Mouse (Mus musculus) MEL (cell line): ENCODE results near the gene Rest. TPM values are rescaled to one million over a fixed set of nuclear protein-coding genes. Genes with fewer than 3 reads are reported as not detected.

Experiments
- DNase-seq: peaks from one replicate; pipeline ENCODE4 v3.0.0; 2011; ENCODE audit warnings: low read depth, low spot score
- H3K27ac ChIP-seq: 2 replicates; pipeline ENCODE4 v1.5.1; 2012; ENCODE audit warnings: low read depth, mild to moderate bottlenecking, control low read depth, low read length, moderate library complexity; ENCODE audit not compliant: control insufficient read depth
- H3K27me3 ChIP-seq, 2 experiments: fragments of 150-350 bp in 1 of 2; sonication (generic) in 1 of 2; 2 replicates each; pipeline ENCODE4 v1.6.1; 2012; ENCODE audit warnings: low read length in 2 of 2, mild to moderate bottlenecking in 2 of 2, improper control_type of control experiment in 1 of 2, moderate library complexity in 1 of 2; ENCODE audit not compliant: insufficient read depth in 2 of 2, control insufficient read depth in 1 of 2
- H3K36me3 ChIP-seq, 2 experiments: 2 replicates each; pipeline ENCODE4 v1.6.1; 2012 to 2014; ENCODE audit warnings: low read length in 2 of 2, improper control_type of control experiment in 1 of 2, inconsistent platforms in 1 of 2, mild to moderate bottlenecking in 1 of 2; ENCODE audit not compliant: insufficient read depth in 2 of 2, control insufficient read depth in 1 of 2
- H3K4me1 ChIP-seq, 2 experiments: fragments of 150-350 bp in 1 of 2; sonication (generic) in 1 of 2; 2 replicates each; pipeline ENCODE4 v1.6.1; 2012; ENCODE audit warnings: low read length in 2 of 2, improper control_type of control experiment in 1 of 2, mild to moderate bottlenecking in 1 of 2; ENCODE audit not compliant: insufficient read depth in 2 of 2, control insufficient read depth in 1 of 2
- H3K4me3 ChIP-seq, 2 experiments: fragments of 150-350 bp in 1 of 2; sonication (generic) in 1 of 2; 2 replicates each; pipeline ENCODE4 v1.5.1; 2012; ENCODE audit warnings: low read depth in 2 of 2, low read length in 2 of 2, mild to moderate bottlenecking in 2 of 2, moderate library complexity in 2 of 2, control low read depth in 1 of 2, improper control_type of control experiment in 1 of 2; ENCODE audit not compliant: control insufficient read depth in 1 of 2, insufficient read depth in 1 of 2
- H3K79me2 ChIP-seq: 2 replicates; pipeline ENCODE4 v1.6.1; 2012; ENCODE audit warnings: mild to moderate bottlenecking, low read length, moderate library complexity; ENCODE audit not compliant: control insufficient read depth, poor library complexity, insufficient read depth
- H3K9ac ChIP-seq: 2 replicates; pipeline ENCODE4 v1.6.1; 2012; ENCODE audit warnings: low read depth, mild to moderate bottlenecking, control low read depth, low read length, moderate library complexity; ENCODE audit not compliant: control insufficient read depth, poor library complexity, severe bottlenecking
- H3K9me3 ChIP-seq: fragments of 150-350 bp; sonication (generic); replicated peaks from 2 replicates; pipeline ENCODE4 v1.6.1; 2012; ENCODE audit warnings: mild to moderate bottlenecking, low read length, improper control_type of control experiment, moderate library complexity; ENCODE audit not compliant: insufficient read depth
- BHLHE40 ChIP-seq: IDR thresholded peaks from 2 replicates; pipeline ENCODE4 v1.6.1; 2012; ENCODE audit warnings: low read depth, mild to moderate bottlenecking, inconsistent platforms, low read length, improper control_type of control experiment, borderline replicate concordance
- CHD1 ChIP-seq: IDR thresholded peaks from 2 replicates; pipeline ENCODE4 v1.6.1; 2012; ENCODE audit warnings: low read depth, mild to moderate bottlenecking, inconsistent platforms, low read length, improper control_type of control experiment
- CHD2 ChIP-seq: IDR thresholded peaks from 2 replicates; pipeline ENCODE4 v1.6.1; 2011; ENCODE audit warnings: low read length, improper control_type of control experiment
- CTCF ChIP-seq, 3 experiments: IDR thresholded peaks in 2 of 3; conservative IDR thresholded peaks in 1 of 3; 2 replicates each; pipeline ENCODE4 v1.5.1; 2011 to 2012; ENCODE audit warnings: low read length in 3 of 3, low read depth in 2 of 3, mild to moderate bottlenecking in 2 of 3, improper control_type of control experiment in 1 of 3, inconsistent platforms in 1 of 3, mixed read lengths in 1 of 3, moderate library complexity in 1 of 3; ENCODE audit not compliant: control insufficient read depth in 1 of 3, insufficient read depth in 1 of 3, poor library complexity in 1 of 3, severe bottlenecking in 1 of 3
- MAFK ChIP-seq: IDR thresholded peaks from 2 replicates; pipeline ENCODE4 v1.6.1; 2011; ENCODE audit warnings: low read depth, mild to moderate bottlenecking, low read length, improper control_type of control experiment, borderline replicate concordance
- MAX ChIP-seq: IDR thresholded peaks from 2 replicates; pipeline ENCODE4 v1.6.1; 2011; ENCODE audit warnings: low read length, improper control_type of control experiment
- MAZ ChIP-seq: IDR thresholded peaks from 2 replicates; pipeline ENCODE4 v1.6.1; 2012; ENCODE audit warnings: low read depth, mild to moderate bottlenecking, inconsistent platforms, low read length, improper control_type of control experiment
- MEF2A ChIP-seq: IDR thresholded peaks from 2 replicates; pipeline ENCODE4 v1.6.1; 2014; ENCODE audit warnings: low read depth, mild to moderate bottlenecking, inconsistent platforms, low read length, improper control_type of control experiment; ENCODE audit not compliant: poor library complexity, insufficient replicate concordance, severe bottlenecking; ENCODE audit errors: extremely low read depth
- MXI1 ChIP-seq: IDR thresholded peaks from 2 replicates; pipeline ENCODE4 v1.6.1; 2011; ENCODE audit warnings: mild to moderate bottlenecking, low read depth, low read length, improper control_type of control experiment
- MYB ChIP-seq: IDR thresholded peaks from 2 replicates; pipeline ENCODE4 v1.6.1; 2011; ENCODE audit warnings: mild to moderate bottlenecking, low read depth, low read length, improper control_type of control experiment
- MYC ChIP-seq: IDR thresholded peaks from 2 replicates; pipeline ENCODE4 v1.6.1; 2011; ENCODE audit warnings: low read depth, mild to moderate bottlenecking, low read length, improper control_type of control experiment, moderate library complexity
- NRF1 ChIP-seq: IDR thresholded peaks from 2 replicates; pipeline ENCODE4 v1.6.1; 2014; ENCODE audit warnings: low read depth, mild to moderate bottlenecking, inconsistent platforms, low read length, improper control_type of control experiment, moderate library complexity; ENCODE audit not compliant: poor library complexity, insufficient read depth, severe bottlenecking
- POLR2AphosphoS2 ChIP-seq: IDR thresholded peaks from 2 replicates; pipeline ENCODE4 v1.6.1; 2011; ENCODE audit warnings: low read length, improper control_type of control experiment
- POLR2AphosphoS5 ChIP-seq: IDR thresholded peaks from 2 replicates; pipeline ENCODE4 v1.6.1; 2012; ENCODE audit warnings: low read depth, borderline replicate concordance, mild to moderate bottlenecking, inconsistent platforms, low read length, moderate library complexity, mixed read lengths
- RAD21 ChIP-seq: IDR thresholded peaks from 2 replicates; pipeline ENCODE4 v1.6.1; 2011; ENCODE audit warnings: mild to moderate bottlenecking, low read depth, low read length, improper control_type of control experiment
- SIN3A ChIP-seq: IDR thresholded peaks from 2 replicates; pipeline ENCODE4 v1.6.1; 2012; ENCODE audit warnings: low read length, improper control_type of control experiment, inconsistent platforms
- SMC3 ChIP-seq: IDR thresholded peaks from 2 replicates; pipeline ENCODE4 v1.6.1; 2011; ENCODE audit warnings: low read depth, low read length, improper control_type of control experiment
- UBTF ChIP-seq: IDR thresholded peaks from 2 replicates; pipeline ENCODE4 v1.6.1; 2012; ENCODE audit warnings: low read depth, mild to moderate bottlenecking, inconsistent platforms, low read length, improper control_type of control experiment, moderate library complexity, borderline replicate concordance; ENCODE audit not compliant: insufficient read depth
- USF1 ChIP-seq: IDR thresholded peaks from 2 replicates; pipeline ENCODE4 v1.6.1; 2014; ENCODE audit warnings: low read depth, mild to moderate bottlenecking, inconsistent platforms, low read length, improper control_type of control experiment, moderate library complexity
- ZC3H11A ChIP-seq: IDR thresholded peaks from 2 replicates; pipeline ENCODE4 v1.6.1; 2012; ENCODE audit warnings: low read depth, mild to moderate bottlenecking, inconsistent platforms, low read length, improper control_type of control experiment
- ZMIZ1 ChIP-seq: IDR thresholded peaks from 2 replicates; pipeline ENCODE4 v1.6.1; 2012; ENCODE audit warnings: low read depth, mild to moderate bottlenecking, inconsistent platforms, low read length, improper control_type of control experiment, moderate library complexity
- polyA plus RNA-seq, 2 experiments: library from polyadenylated mRNA; stranded (reverse) in 1 of 2; unstranded in 1 of 2; fragments of >175 nt in 1 of 2; fragments of >200 nt in 1 of 2; gene quantifications; 2 replicates each; pipeline versions ENCODE4 v1.2.1 to v1.2.4; 2012; ENCODE audit warnings: low replicate concordance in 2 of 2, low read depth in 1 of 2; ENCODE audit not compliant: insufficient read length in 2 of 2, insufficient read depth in 1 of 2, missing spikeins in 1 of 2
- total RNA-seq: library from RNA; depleted of rRNA; stranded (reverse); fragments of 300-350 nt; gene quantifications from 2 replicates; pipeline ENCODE4 v1.2.3, GENCODE M21; 2012

Gene Rest
- total and polyA plus RNA-seq, 3 experiments: 7.4 to 20.6 (median 19.3) TPM

- no peak for TF ChIP-seq USF1
- no peak for TF ChIP-seq SMC3
Measured at GRCm38 (mm10) chr5:77251656-77252055, 13.6 kb upstream of the Rest start (continued).

GRCm38 (mm10) chr5:77252115-77252827, 13.0 kb upstream of the Rest start:
- H3K79me2 ChIP-seq: no peaks in the 10 kb centered on the region
- no peak overlapping the region for H3K4me3 ChIP-seq
- no peak overlapping the region for H3K9ac ChIP-seq
- no peaks in the 10 kb centered on the region; a peak in 1 of 4 replicates for H3K4me1 ChIP-seq
- H3K27me3 ChIP-seq: peaks cover 8% of the 10 kb centered on the region in 2 experiments
- DNase-seq: no peak
- no peak overlapping the region for H3K27ac ChIP-seq
- no peaks in the 10 kb centered on the region for H3K9me3 ChIP-seq
- H3K36me3 ChIP-seq: no peaks in the 10 kb centered on the region
- TF ChIP-seq RAD21 (no peak), MEF2A (no peak), POLR2AphosphoS5 (no peak), CHD1 (no peak), POLR2AphosphoS2 (no peak), MYC (no peak), MAFK (no peak), MXI1 (no peak), MAX (no peak), CTCF (IDR thresholded peaks at IDR 0.05 in 2 of 3, conservative IDR thresholded peaks at IDR 0.05 in 1 of 3; ENCODE audit: control insufficient read depth in 1 of 3, insufficient read depth in 1 of 3, low read depth in 2 of 3, low read length in 3 of 3, poor library complexity in 1 of 3, severe bottlenecking in 1 of 3) (no peak; a peak in 1 of 6 replicates), MYB (no peak), ZMIZ1 (no peak), UBTF (no peak), ZC3H11A (no peak), NRF1 (no peak), BHLHE40 (no peak), CHD2 (no peak), SIN3A (no peak), MAZ (no peak)
- TF ChIP-seq, all 39 proteins: peak for 0
